Mouse (Mus musculus): ENCODE results near the gene Adcy7. TPM values are rescaled to one million over a fixed set of nuclear protein-coding genes. Genes with fewer than 3 reads are reported as not detected.

Adcy7 gene
- polyA plus RNA-seq, 1 experiment from 2014 or later: 11.3 TPM

GRCm38 (mm10) chr8:88239277-88239676, 32.9 kb upstream of the Adcy7 start:
- 0 out of 2 replicates have a peak, but pooled peaks cover 6% of the 10 kb centered on the region for H3K36me3 ChIP-seq (ENCODE audit: insufficient read depth)
- no peak overlapping the region for H3K4me2 ChIP-seq
- H3K4me3 ChIP-seq (ENCODE audit: low read depth, low read length): no peak overlapping the region
- H3K27me3 ChIP-seq (ENCODE audit: insufficient read depth, low read length): no peaks in the 10 kb centered on the region
- no peak for ATAC-seq (ENCODE audit: insufficient read depth)
- H3K27ac ChIP-seq (ENCODE audit: low read depth): no peak overlapping the region
- H3K4me1 ChIP-seq (ENCODE audit: insufficient read depth): no peaks in the 10 kb centered on the region
- no peaks in the 10 kb centered on the region for H3K9me3 ChIP-seq (ENCODE audit: low read depth, low read length)
- DNase-seq: no peak
- no peak for TF ChIP-seq CTCF (IDR thresholded peaks at IDR 0.05; ENCODE audit: low read depth)
- H3K9ac ChIP-seq: no peak overlapping the region
- 88% methylated on average over 5 of the region's 5 CpGs for WGBS

- ATAC-seq (ENCODE audit: insufficient read depth) (no peak), DNase-seq (no peak)
- H3K27ac ChIP-seq (ENCODE audit: low read depth): no peak overlapping the region
- TF ChIP-seq CTCF (IDR thresholded peaks at IDR 0.05; ENCODE audit: low read depth): no peak
- H3K4me1 ChIP-seq (ENCODE audit: insufficient read depth): no peaks in the 10 kb centered on the region
- no peak overlapping the region for H3K4me3 ChIP-seq (ENCODE audit: low read depth, low read length)
- WGBS: 84% methylated on average over 4 of the region's 4 CpGs
- H3K36me3 ChIP-seq (ENCODE audit: insufficient read depth): peaks cover 23% of the 10 kb centered on the region
- H3K9ac ChIP-seq: no peak overlapping the region
- no peaks in the 10 kb centered on the region for H3K27me3 ChIP-seq (ENCODE audit: insufficient read depth, low read length)
- H3K9me3 ChIP-seq (ENCODE audit: low read depth, low read length): no peaks in the 10 kb centered on the region
- H3K4me2 ChIP-seq: no peak overlapping the region
Measured at GRCm38 (mm10) chr8:88241871-88242270, 30.3 kb upstream of the Adcy7 start.

GRCm38 (mm10) chr8:88244298-88244697, 27.9 kb upstream of the Adcy7 start:
- TF ChIP-seq CTCF (IDR thresholded peaks at IDR 0.05; ENCODE audit: low read depth): peak; percentile 81
- no peak overlapping the region for H3K27ac ChIP-seq (ENCODE audit: low read depth)
- ATAC-seq (ENCODE audit: insufficient read depth): peak; percentile 76; the same call in 1 of the 2 replicates

GRCm38 (mm10) chr8:88252791-88253190, 19.4 kb upstream of the Adcy7 start:
- ATAC-seq (ENCODE audit: insufficient read depth): no peak
- H3K27ac ChIP-seq (ENCODE audit: low read depth): no peak overlapping the region
- H3K27me3 ChIP-seq (ENCODE audit: insufficient read depth, low read length): no peaks in the 10 kb centered on the region
- no peak overlapping the region for H3K4me3 ChIP-seq (ENCODE audit: low read depth, low read length)
- peak; percentile 62 for TF ChIP-seq CTCF (IDR thresholded peaks at IDR 0.05; ENCODE audit: low read depth)
- WGBS: 63% methylated on average over 3 of the region's 3 CpGs
- H3K4me2 ChIP-seq: no peak overlapping the region
- no peak overlapping the region for H3K9ac ChIP-seq
- H3K4me1 ChIP-seq (ENCODE audit: insufficient read depth): no peaks in the 10 kb centered on the region
- H3K36me3 ChIP-seq (ENCODE audit: insufficient read depth): peaks cover 77% of the 10 kb centered on the region
- no peaks in the 10 kb centered on the region for H3K9me3 ChIP-seq (ENCODE audit: low read depth, low read length)
- DNase-seq: peak; percentile 84

More at GRCm38 (mm10) chr8:88244298-88244697, 27.9 kb upstream of the Adcy7 start:
- peaks cover 40% of the 10 kb centered on the region for H3K36me3 ChIP-seq (ENCODE audit: insufficient read depth)
- no peaks in the 10 kb centered on the region for H3K4me1 ChIP-seq (ENCODE audit: insufficient read depth)
- H3K9ac ChIP-seq: no peak overlapping the region
- peak; percentile 77 for DNase-seq
- whole genome bisulfite sequencing: 80% methylated on average over 4 of the region's 4 CpGs
- no peaks in the 10 kb centered on the region for H3K27me3 ChIP-seq (ENCODE audit: insufficient read depth, low read length)
- no peak overlapping the region for H3K4me3 ChIP-seq (ENCODE audit: low read depth, low read length)
- H3K4me2 ChIP-seq: no peak overlapping the region
- H3K9me3 ChIP-seq (ENCODE audit: low read depth, low read length): no peaks in the 10 kb centered on the region

- Histone ChIP-seq H3K4me1 (ENCODE audit: insufficient read depth) (no peaks in the 10 kb centered on the region), H3K9me3 (ENCODE audit: low read depth, low read length) (no peaks in the 10 kb centered on the region), H3K27ac (ENCODE audit: low read depth) (no peak overlapping the region), H3K4me2 (no peak overlapping the region), H3K27me3 (ENCODE audit: insufficient read depth, low read length) (no peaks in the 10 kb centered on the region), H3K4me3 (ENCODE audit: low read depth, low read length) (no peak overlapping the region), H3K36me3 (ENCODE audit: insufficient read depth) (peaks cover 65% of the 10 kb centered on the region), H3K9ac (no peak overlapping the region)
- no peak for TF ChIP-seq CTCF (IDR thresholded peaks at IDR 0.05; ENCODE audit: low read depth)
- DNase-seq: no peak
- no peak for ATAC-seq (ENCODE audit: insufficient read depth)
- 79% methylated on average over 7 of the region's 7 CpGs for WGBS
Measured at GRCm38 (mm10) chr8:88254957-88255356, 17.2 kb upstream of the Adcy7 start.

- H3K36me3 ChIP-seq (ENCODE audit: insufficient read depth): peaks cover 41% of the 10 kb centered on the region
- H3K9me3 ChIP-seq (ENCODE audit: low read depth, low read length): no peaks in the 10 kb centered on the region
- DNase-seq (no peak), ATAC-seq (ENCODE audit: insufficient read depth) (no peak)
- H3K27ac ChIP-seq (ENCODE audit: low read depth): no peak overlapping the region
- no peak for TF ChIP-seq CTCF (IDR thresholded peaks at IDR 0.05; ENCODE audit: low read depth)
- H3K4me2 ChIP-seq: no peak overlapping the region
- peaks cover 4% of the 10 kb centered on the region; the same call in 1 of the 2 replicates for H3K4me1 ChIP-seq (ENCODE audit: insufficient read depth)
- H3K9ac ChIP-seq: no peak overlapping the region
- 49% methylated on average over 6 of the region's 6 CpGs for WGBS
- H3K4me3 ChIP-seq (ENCODE audit: low read depth, low read length): no peak overlapping the region
- H3K27me3 ChIP-seq (ENCODE audit: insufficient read depth, low read length): no peaks in the 10 kb centered on the region
Measured at GRCm38 (mm10) chr8:88258024-88258423, 14.2 kb upstream of the Adcy7 start.

- no peak overlapping the region for H3K4me3 ChIP-seq (ENCODE audit: low read depth, low read length)
Measured at GRCm38 (mm10) chr8:88258544-88258943, 13.7 kb upstream of the Adcy7 start.

More at GRCm38 (mm10) chr8:88258544-88258943, 13.7 kb upstream of the Adcy7 start:
- no peak for TF ChIP-seq CTCF (IDR thresholded peaks at IDR 0.05; ENCODE audit: low read depth)
- Histone ChIP-seq H3K27me3 (ENCODE audit: insufficient read depth, low read length) (no peaks in the 10 kb centered on the region), H3K9ac (no peak overlapping the region), H3K9me3 (ENCODE audit: low read depth, low read length) (no peaks in the 10 kb centered on the region), H3K4me2 (no peak overlapping the region), H3K4me1 (ENCODE audit: insufficient read depth) (peaks cover 9% of the 10 kb centered on the region), H3K27ac (ENCODE audit: low read depth) (no peak overlapping the region), H3K36me3 (ENCODE audit: insufficient read depth) (peaks cover 38% of the 10 kb centered on the region)
- WGBS: 79% methylated on average over 11 of the region's 11 CpGs
- ATAC-seq (ENCODE audit: insufficient read depth) (no peak), DNase-seq (no peak)
